Mouse (Mus musculus): ENCODE results near the gene Sema6d. TPM values are rescaled to one million over a fixed set of nuclear protein-coding genes. Genes with fewer than 3 reads are reported as not detected.

Gene Sema6d
- polyA plus RNA-seq, 1 experiment = 6.7 TPM

- WGBS = 9% methylated on average over 1 of the region's 1 CpGs
Observed at GRCm38 (mm10) chr2:124554751-124555415, 465.1 kb downstream of the Sema6d start.

DNA sequence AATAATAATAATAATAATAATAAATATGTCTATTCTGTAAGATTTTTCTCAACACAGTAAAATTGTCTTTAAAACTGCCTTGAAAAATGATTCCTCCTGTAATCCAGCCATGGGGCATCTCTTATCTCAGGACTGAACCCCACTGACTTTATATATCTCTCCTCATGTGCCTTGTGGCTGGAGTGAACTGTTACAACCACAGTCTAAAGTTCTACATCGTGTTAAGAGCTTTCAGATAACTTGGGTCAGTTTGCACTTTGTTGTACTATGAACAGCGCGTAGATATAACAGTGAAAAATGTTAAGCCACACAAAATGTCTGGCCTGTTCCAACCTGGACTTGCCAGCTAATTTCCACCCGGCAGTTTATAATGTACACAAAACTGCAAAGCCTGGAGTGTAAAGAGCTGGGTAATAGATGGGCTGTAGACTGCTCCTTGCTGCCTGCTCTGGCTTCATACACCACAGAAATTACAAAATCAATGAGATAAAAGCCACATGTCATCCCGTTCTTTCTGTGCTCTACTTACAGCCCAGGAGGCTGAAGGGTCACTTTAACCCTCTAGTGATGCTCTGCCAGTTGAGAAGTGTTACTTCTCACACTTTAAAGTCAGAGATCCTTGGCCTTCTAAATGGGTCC, 467.2 kb downstream of the Sema6d start:
- no peak overlapping the region for H3K27ac ChIP-seq (ENCODE audit: control insufficient read depth, insufficient read depth, low read depth, low read length, poor library complexity)
- TF ChIP-seq CTCF (IDR thresholded peaks at IDR 0.05; ENCODE audit: control insufficient read depth, insufficient read depth, low read length) (no peak), POLR2A (IDR thresholded peaks at IDR 0.05; ENCODE audit: borderline replicate concordance, control insufficient read depth, low read depth, low read length) (no peak)
- 75% methylated on average over 5 of the region's 5 CpGs for WGBS
- no peaks in the 10 kb centered on the region for H3K4me1 ChIP-seq (ENCODE audit: control insufficient read depth, insufficient read depth, low read length)
- H3K4me3 ChIP-seq (replicated peaks; ENCODE audit: control insufficient read depth, low read depth, low read length) = no peak overlapping the region

More at GRCm38 (mm10) chr2:124554751-124555415, 465.1 kb downstream of the Sema6d start:
- Histone ChIP-seq H3K27ac (ENCODE audit: control insufficient read depth, insufficient read depth, low read depth, low read length, poor library complexity) (no peak overlapping the region), H3K4me1 (ENCODE audit: control insufficient read depth, insufficient read depth, low read length) (no peaks in the 10 kb centered on the region), H3K4me3 (replicated peaks; ENCODE audit: control insufficient read depth, low read depth, low read length) (no peak overlapping the region)
- no peak for TF ChIP-seq CTCF (IDR thresholded peaks at IDR 0.05; ENCODE audit: control insufficient read depth, insufficient read depth, low read length)
- no peak for TF ChIP-seq POLR2A (IDR thresholded peaks at IDR 0.05; ENCODE audit: borderline replicate concordance, control insufficient read depth, low read depth, low read length)

GRCm38 (mm10) chr2:124558021-124558420, 468.3 kb downstream of the Sema6d start:
- Histone ChIP-seq H3K27ac (ENCODE audit: control insufficient read depth, insufficient read depth, low read depth, low read length, poor library complexity) (no peak overlapping the region), H3K4me3 (replicated peaks; ENCODE audit: control insufficient read depth, low read depth, low read length) (no peak overlapping the region), H3K4me1 (ENCODE audit: control insufficient read depth, insufficient read depth, low read length) (no peaks in the 10 kb centered on the region)
- 86% methylated on average over 7 of the region's 7 CpGs for WGBS
- TF ChIP-seq CTCF (IDR thresholded peaks at IDR 0.05; ENCODE audit: control insufficient read depth, insufficient read depth, low read length) (no peak), POLR2A (IDR thresholded peaks at IDR 0.05; ENCODE audit: borderline replicate concordance, control insufficient read depth, low read depth, low read length) (no peak)

DNA sequence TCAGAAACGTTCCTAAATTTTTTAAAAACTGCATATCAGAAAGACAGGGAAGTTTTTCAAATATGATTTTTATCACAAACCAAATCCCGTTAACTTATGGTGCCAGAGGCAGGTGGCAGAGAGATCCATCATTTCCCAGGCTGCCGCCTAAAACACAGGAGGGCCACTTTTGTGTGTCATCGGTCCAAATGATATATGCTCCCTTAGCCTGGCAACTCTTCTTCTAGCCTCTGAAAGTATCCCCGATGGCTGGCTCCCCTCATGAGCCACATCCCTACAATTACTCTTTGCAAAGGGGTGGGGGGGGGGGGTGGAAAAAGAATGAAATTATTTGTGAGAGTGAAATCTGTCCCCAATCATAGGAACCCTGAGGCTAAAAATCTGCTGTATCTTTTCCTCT, 471.9 kb downstream of the Sema6d start:
- TF ChIP-seq POLR2A (IDR thresholded peaks at IDR 0.05; ENCODE audit: borderline replicate concordance, control insufficient read depth, low read depth, low read length) = no peak
- no peak for TF ChIP-seq CTCF (IDR thresholded peaks at IDR 0.05; ENCODE audit: control insufficient read depth, insufficient read depth, low read length)

DNA sequence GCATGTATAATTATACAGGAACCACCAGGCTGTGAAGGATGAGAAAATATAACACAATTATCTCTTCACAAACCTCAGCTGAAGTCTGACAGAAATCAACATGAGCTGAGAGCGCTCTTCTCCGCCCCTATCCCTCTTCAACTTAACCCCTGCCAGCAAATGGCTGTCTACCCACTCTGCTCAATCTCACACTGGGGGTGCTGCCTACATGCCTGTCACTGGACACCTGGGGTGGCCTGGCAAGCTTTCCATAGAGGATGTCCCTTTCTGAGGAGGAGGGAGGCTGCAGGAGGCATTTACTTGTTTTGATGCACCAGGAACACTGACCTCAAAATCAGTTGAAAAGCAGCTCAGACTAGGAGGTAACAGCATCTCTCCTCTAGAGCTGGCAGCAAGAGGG, 472.3 kb downstream of the Sema6d start:
- no peak for TF ChIP-seq CTCF (IDR thresholded peaks at IDR 0.05; ENCODE audit: control insufficient read depth, insufficient read depth, low read length)
- no peak for TF ChIP-seq POLR2A (IDR thresholded peaks at IDR 0.05; ENCODE audit: borderline replicate concordance, control insufficient read depth, low read depth, low read length)
- no peaks in the 10 kb centered on the region for H3K4me1 ChIP-seq (ENCODE audit: control insufficient read depth, insufficient read depth, low read length)

More for the DNA sequence above, 471.9 kb downstream of the Sema6d start:
- Histone ChIP-seq H3K4me1 (ENCODE audit: control insufficient read depth, insufficient read depth, low read length) (no peaks in the 10 kb centered on the region), H3K4me3 (replicated peaks; ENCODE audit: control insufficient read depth, low read depth, low read length) (no peak overlapping the region), H3K27ac (ENCODE audit: control insufficient read depth, insufficient read depth, low read depth, low read length, poor library complexity) (no peak overlapping the region)
- 85% methylated on average over 5 of the region's 5 CpGs for WGBS

GRCm38 (mm10) chr2:124563759-124564158, 474.0 kb downstream of the Sema6d start:
- H3K4me1 ChIP-seq (ENCODE audit: control insufficient read depth, insufficient read depth, low read length) = no peaks in the 10 kb centered on the region
- no peak overlapping the region for H3K4me3 ChIP-seq (replicated peaks; ENCODE audit: control insufficient read depth, low read depth, low read length)
- 83% methylated on average over 5 of the region's 5 CpGs for WGBS
- no peak for TF ChIP-seq CTCF (IDR thresholded peaks at IDR 0.05; ENCODE audit: control insufficient read depth, insufficient read depth, low read length)
- TF ChIP-seq POLR2A (IDR thresholded peaks at IDR 0.05; ENCODE audit: borderline replicate concordance, control insufficient read depth, low read depth, low read length) = no peak
- no peak overlapping the region for H3K27ac ChIP-seq (ENCODE audit: control insufficient read depth, insufficient read depth, low read depth, low read length, poor library complexity)

More for the DNA sequence above, 472.3 kb downstream of the Sema6d start:
- Histone ChIP-seq H3K27ac (ENCODE audit: control insufficient read depth, insufficient read depth, low read depth, low read length, poor library complexity) (no peak overlapping the region), H3K4me3 (replicated peaks; ENCODE audit: control insufficient read depth, low read depth, low read length) (no peak overlapping the region)
- 96% methylated on average over 2 of the region's 2 CpGs for WGBS

DNA sequence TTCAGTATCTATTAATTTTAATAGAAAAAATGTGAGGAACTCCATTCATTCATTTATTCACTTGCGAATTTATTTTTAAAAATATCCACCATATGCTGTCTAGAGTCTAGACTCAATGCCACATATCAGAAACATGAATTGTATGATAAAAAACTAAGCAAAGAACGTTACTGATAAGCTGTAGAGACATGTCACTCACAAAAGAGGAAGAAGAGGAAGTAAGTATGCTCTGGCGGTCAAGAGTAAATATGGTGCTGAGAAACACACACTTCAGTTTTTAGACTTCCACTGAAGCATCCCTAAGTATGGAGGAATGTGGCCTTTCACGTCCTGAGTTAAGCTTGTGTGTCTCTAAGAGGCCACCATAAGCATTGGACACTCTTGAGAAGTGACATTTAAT, 484.0 kb downstream of the Sema6d start:
- WGBS = 16% methylated on average over 4 of the region's 4 CpGs
- no peak overlapping the region for H3K4me3 ChIP-seq (replicated peaks; ENCODE audit: control insufficient read depth, low read depth, low read length)
- TF ChIP-seq CTCF (IDR thresholded peaks at IDR 0.05; ENCODE audit: control insufficient read depth, insufficient read depth, low read length) (no peak), POLR2A (IDR thresholded peaks at IDR 0.05; ENCODE audit: borderline replicate concordance, control insufficient read depth, low read depth, low read length) (no peak)
- H3K27ac ChIP-seq (ENCODE audit: control insufficient read depth, insufficient read depth, low read depth, low read length, poor library complexity) = no peak overlapping the region
- H3K4me1 ChIP-seq (ENCODE audit: control insufficient read depth, insufficient read depth, low read length) = no peaks in the 10 kb centered on the region

DNA sequence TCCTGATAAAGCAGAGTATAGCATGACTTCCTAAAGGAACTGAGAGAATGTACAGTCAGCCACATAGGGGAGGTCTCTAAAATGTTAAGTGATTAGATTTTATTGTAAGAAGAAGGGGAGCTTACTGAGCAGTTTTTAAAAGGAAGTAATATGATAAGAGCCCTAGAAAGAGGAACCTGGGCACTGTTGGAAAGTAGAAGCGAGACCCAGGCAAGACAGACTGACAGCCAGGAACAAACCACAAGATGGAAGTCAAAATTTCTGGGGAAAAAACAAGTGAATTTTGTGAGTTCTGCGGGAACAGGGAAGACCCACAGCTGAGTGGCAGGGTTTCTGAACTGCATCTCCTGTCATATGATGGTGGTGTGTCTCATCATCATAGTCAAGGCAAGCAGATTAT, 486.3 kb downstream of the Sema6d start:
- no peaks in the 10 kb centered on the region for H3K4me1 ChIP-seq (ENCODE audit: control insufficient read depth, insufficient read depth, low read length)
- TF ChIP-seq CTCF (IDR thresholded peaks at IDR 0.05; ENCODE audit: control insufficient read depth, insufficient read depth, low read length) (no peak), POLR2A (IDR thresholded peaks at IDR 0.05; ENCODE audit: borderline replicate concordance, control insufficient read depth, low read depth, low read length) (no peak)
- H3K4me3 ChIP-seq (replicated peaks; ENCODE audit: control insufficient read depth, low read depth, low read length) = no peak overlapping the region
- WGBS = 6% methylated on average over 2 of the region's 2 CpGs
- no peak overlapping the region for H3K27ac ChIP-seq (ENCODE audit: control insufficient read depth, insufficient read depth, low read depth, low read length, poor library complexity)
